Mouse (Mus musculus) kidney, embryonic 15.5 days (tissue): ENCODE measurements around the gene Bicd2. TPM values are rescaled to one million over a fixed set of nuclear protein-coding genes. Genes with fewer than 3 reads are reported as not detected.

ENCODE experiments used
- ATAC-seq: fragments of 200-750 bp; cut with Nextera tagmentation; replicated peaks from 2 replicates; pipeline ENCODE4 v1.8.0; 2017; ENCODE audit warnings: moderate TSS enrichment; ENCODE audit not compliant: low FRiP score
- H3K27ac ChIP-seq: fragments of 300-500 bp; sonication (generic); 2 replicates; pipeline ENCODE4 v1.5.1; 2015; ENCODE audit warnings: mild to moderate bottlenecking, inconsistent platforms
- H3K27me3 ChIP-seq: fragments of 300-500 bp; sonication (generic); 2 replicates; pipeline ENCODE4 v1.6.1; 2015; ENCODE audit warnings: inconsistent platforms
- H3K36me3 ChIP-seq: fragments of 300-500 bp; sonication (generic); 2 replicates; pipeline ENCODE4 v1.6.1; 2015; ENCODE audit warnings: inconsistent platforms
- H3K4me1 ChIP-seq: fragments of 300-500 bp; sonication (generic); 2 replicates; pipeline ENCODE4 v1.6.1; 2015; ENCODE audit warnings: inconsistent platforms
- H3K4me2 ChIP-seq: fragments of 300-500 bp; sonication (generic); 2 replicates; pipeline ENCODE4 v1.6.1; 2015; ENCODE audit warnings: moderate library complexity, mild to moderate bottlenecking, inconsistent platforms
- H3K4me3 ChIP-seq: fragments of 300-500 bp; sonication (generic); replicated peaks from 2 replicates; pipeline ENCODE4 v1.5.1; 2015; ENCODE audit warnings: mild to moderate bottlenecking, inconsistent platforms
- H3K9ac ChIP-seq: fragments of 300-500 bp; sonication (generic); 2 replicates; pipeline ENCODE4 v1.6.1; 2015; ENCODE audit warnings: mild to moderate bottlenecking, inconsistent platforms
- H3K9me3 ChIP-seq: fragments of 300-500 bp; sonication (generic); replicated peaks from 2 replicates; pipeline ENCODE4 v1.6.1; 2016; ENCODE audit warnings: inconsistent platforms
- WGBS: fragments of 180-500 bp; shearing (Covaris S2); methylation state at CpG from one replicate; pipeline ENCODE4 v1.1.7; 2015; ENCODE audit warnings: mixed read lengths; 5-methylcytosine and 5-hydroxymethylcytosine counted together
- polyA plus RNA-seq: library from polyadenylated mRNA; unstranded; fragments of >200 nt; fragmentation: Nextera tagmentation; extraction: Ambion mirVana; gene quantifications from 2 replicates; pipeline ENCODE4 v1.2.1, GENCODE M21; 2015

Bicd2 gene
- 25.0 and 26.5 TPM in 2 replicates for polyA plus RNA-seq

DNA sequence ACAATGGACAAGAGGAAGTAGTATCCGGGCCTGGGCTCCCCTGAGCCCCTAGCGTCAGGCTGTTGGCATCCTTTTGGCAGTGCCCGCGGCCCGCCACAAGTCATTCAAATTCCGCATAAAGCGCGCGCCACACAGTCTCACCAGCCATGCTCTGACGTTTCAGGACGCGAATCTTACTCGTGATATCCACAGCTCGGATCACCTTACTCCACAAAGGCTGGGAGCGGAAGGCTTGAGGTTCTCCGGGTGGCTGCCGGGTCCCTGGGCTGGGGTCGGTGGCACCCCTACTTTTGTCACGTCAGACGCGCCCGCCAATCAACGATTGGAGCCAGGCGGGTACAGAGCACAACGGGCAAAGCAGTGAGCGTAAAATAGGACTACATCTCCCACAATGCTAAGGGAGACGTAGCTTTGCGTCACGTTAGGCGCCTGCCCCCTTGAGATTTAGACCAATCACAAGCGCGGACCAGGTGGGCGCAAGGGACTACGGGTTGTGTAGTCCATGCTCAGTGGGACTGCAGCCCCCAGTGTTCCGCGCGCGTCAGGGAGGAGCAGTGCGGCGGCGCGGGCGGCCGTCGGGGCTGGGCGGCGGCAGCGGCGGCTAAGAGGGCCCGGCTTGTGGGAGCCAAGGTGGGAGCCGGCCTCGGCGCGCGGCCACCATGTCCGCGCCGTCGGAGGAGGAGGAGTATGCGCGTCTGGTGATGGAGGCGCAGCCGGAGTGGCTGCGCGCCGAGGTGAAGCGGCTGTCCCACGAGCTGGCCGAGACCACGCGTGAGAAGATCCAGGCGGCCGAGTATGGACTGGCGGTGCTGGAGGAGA, at the start of gene Bicd2:
TSS of gene Bicd2 (plus strand) at position 574 of the 819 bp plus-strand sequence.
- peak; percentile 99 for ATAC-seq
- Histone ChIP-seq H3K9me3 (no peaks in the 10 kb centered on the region), H3K4me1 (peaks cover 40% of the 10 kb centered on the region), H3K9ac (peak within 1 kb of the TSS; percentile 90), H3K27me3 (no peaks in the 10 kb centered on the region), H3K4me3 (peak within 1 kb of the TSS; percentile 85), H3K27ac (peak within 1 kb of the TSS; percentile 63), H3K4me2 (peak within 1 kb of the TSS; percentile 78), H3K36me3 (no peaks in the 10 kb centered on the region)
- under 1% methylated on average over 74 of the region's 74 CpGs for WGBS

DNA sequence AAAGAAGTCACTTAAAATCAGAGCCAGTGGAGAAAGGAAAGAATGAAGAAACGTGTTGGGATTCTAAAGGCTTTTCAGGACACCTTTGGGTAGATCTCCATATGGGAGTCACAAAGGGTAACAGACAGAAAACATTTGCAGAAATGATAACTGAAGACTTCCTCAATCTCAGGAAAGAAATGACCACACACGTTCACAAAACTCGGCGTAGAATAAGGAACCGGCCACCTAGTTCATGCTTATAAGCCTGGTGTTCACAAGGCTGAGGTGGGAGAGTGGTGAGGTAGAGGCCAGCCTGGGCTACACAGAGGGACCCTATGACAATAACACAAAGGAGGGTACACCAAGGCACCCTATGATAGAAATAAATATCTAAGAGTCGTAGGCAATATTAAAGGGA, 49.4 kb upstream of the Bicd2 start:
- no peaks in the 10 kb centered on the region for H3K27me3 ChIP-seq
- H3K9ac ChIP-seq, result no peak overlapping the region
- no peaks in the 10 kb centered on the region for H3K36me3 ChIP-seq
- H3K4me1 ChIP-seq, result no peaks in the 10 kb centered on the region
- no peak overlapping the region for H3K4me3 ChIP-seq
- H3K27ac ChIP-seq, result no peak overlapping the region
- ATAC-seq, result no peak
- no peak overlapping the region for H3K4me2 ChIP-seq
- no peaks in the 10 kb centered on the region for H3K9me3 ChIP-seq
- 87% methylated on average over 6 of the region's 6 CpGs for WGBS

- no peak for ATAC-seq
- Histone ChIP-seq H3K27ac (no peak overlapping the region), H3K27me3 (no peaks in the 10 kb centered on the region), H3K36me3 (no peaks in the 10 kb centered on the region), H3K4me1 (peaks cover 5% of the 10 kb centered on the region), H3K9me3 (no peaks in the 10 kb centered on the region), H3K4me2 (no peak overlapping the region), H3K9ac (no peak overlapping the region), H3K4me3 (no peak overlapping the region)
- WGBS, result 74% methylated on average over 9 of the region's 9 CpGs
Observed at GRCm38 (mm10) chr13:49294108-49294507, 47.3 kb upstream of the Bicd2 start.

DNA sequence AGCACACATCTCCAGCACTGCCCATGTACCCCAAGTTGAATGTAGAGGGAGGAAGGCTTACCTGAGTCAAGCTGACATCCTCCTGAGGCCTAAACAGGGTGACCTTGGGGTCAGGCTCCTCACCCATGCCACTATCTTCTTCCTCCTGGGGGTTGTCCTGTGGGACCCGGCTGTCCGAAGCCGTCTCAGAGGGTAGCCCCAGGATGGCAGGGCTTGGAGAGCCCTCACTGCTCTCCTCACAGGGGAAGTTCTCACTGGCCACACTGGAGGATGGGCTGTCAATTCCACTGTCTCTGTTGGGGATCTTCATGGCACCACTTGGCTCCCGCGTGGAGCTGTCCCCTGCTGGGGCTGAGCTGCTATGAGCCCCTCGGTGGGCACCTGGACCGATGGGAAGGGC, 45.1 kb upstream of the Bicd2 start:
- Histone ChIP-seq H3K36me3 (no peaks in the 10 kb centered on the region), H3K4me1 (peaks cover 10% of the 10 kb centered on the region), H3K9me3 (no peaks in the 10 kb centered on the region), H3K4me2 (no peak overlapping the region), H3K27me3 (no peaks in the 10 kb centered on the region), H3K4me3 (no peak overlapping the region), H3K9ac (no peak overlapping the region), H3K27ac (no peak overlapping the region)
- 86% methylated on average over 7 of the region's 7 CpGs for WGBS
- ATAC-seq, result no peak

GRCm38 (mm10) chr13:49298514-49299381, 42.6 kb upstream of the Bicd2 start:
- H3K4me1 ChIP-seq, result peaks cover 10% of the 10 kb centered on the region
- H3K9ac ChIP-seq, result no peak overlapping the region
- ATAC-seq, result peak; percentile 62
- H3K4me3 ChIP-seq, result no peak overlapping the region
- H3K4me2 ChIP-seq, result peak overlapping the region; percentile 20; the same call in 1 of the 2 replicates
- H3K9me3 ChIP-seq, result no peaks in the 10 kb centered on the region
- H3K27me3 ChIP-seq, result no peaks in the 10 kb centered on the region
- peak overlapping the region; percentile 82 for H3K27ac ChIP-seq
- WGBS, result 59% methylated on average over 14 of the region's 14 CpGs
- H3K36me3 ChIP-seq, result no peaks in the 10 kb centered on the region

- H3K4me3 ChIP-seq, result no peak overlapping the region
- no peaks in the 10 kb centered on the region for H3K36me3 ChIP-seq
- no peak overlapping the region for H3K9ac ChIP-seq
- 82% methylated on average over 1 of the region's 1 CpGs for WGBS
- H3K4me2 ChIP-seq, result no peak overlapping the region
- no peaks in the 10 kb centered on the region for H3K9me3 ChIP-seq
- peaks cover 10% of the 10 kb centered on the region for H3K4me1 ChIP-seq
- no peaks in the 10 kb centered on the region for H3K27me3 ChIP-seq
- no peak overlapping the region for H3K27ac ChIP-seq
- no peak for ATAC-seq
Observed at GRCm38 (mm10) chr13:49300771-49301170, 40.6 kb upstream of the Bicd2 start.

DNA sequence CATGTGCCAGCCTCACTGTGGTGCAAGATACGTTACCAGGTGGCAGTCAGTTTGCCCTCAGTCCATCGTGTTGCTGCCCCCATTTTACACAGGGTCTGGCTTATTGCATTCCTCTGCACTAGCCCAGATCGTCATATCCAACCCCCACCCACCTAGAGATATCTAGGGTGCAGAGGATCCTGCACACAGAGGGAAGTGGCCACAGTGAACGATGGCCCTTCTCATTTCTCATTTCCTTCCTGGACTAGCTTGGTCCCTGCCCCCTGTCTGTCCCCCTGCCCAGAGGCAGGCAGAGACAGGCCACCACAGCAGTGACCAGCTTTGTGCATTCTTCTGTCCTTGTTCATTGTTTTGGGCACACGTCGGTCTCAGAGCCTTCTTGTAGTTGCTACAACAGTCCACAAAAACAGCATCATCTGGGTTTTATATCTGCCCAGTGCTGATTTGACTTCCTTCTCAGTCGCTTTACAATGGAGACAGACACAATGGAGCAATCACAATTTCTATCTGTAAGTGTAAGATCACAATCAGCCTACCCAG, 34.5 kb upstream of the Bicd2 start:
- H3K27ac ChIP-seq, result peak overlapping the region; percentile 54
- H3K4me2 ChIP-seq, result no peak overlapping the region
- no peak for ATAC-seq
- no peak overlapping the region for H3K4me3 ChIP-seq
- H3K36me3 ChIP-seq, result no peaks in the 10 kb centered on the region
- no peaks in the 10 kb centered on the region for H3K27me3 ChIP-seq
- H3K9me3 ChIP-seq, result no peaks in the 10 kb centered on the region
- WGBS, result 64% methylated on average over 7 of the region's 7 CpGs
- H3K9ac ChIP-seq, result no peak overlapping the region
- H3K4me1 ChIP-seq, result peaks cover 9% of the 10 kb centered on the region

DNA sequence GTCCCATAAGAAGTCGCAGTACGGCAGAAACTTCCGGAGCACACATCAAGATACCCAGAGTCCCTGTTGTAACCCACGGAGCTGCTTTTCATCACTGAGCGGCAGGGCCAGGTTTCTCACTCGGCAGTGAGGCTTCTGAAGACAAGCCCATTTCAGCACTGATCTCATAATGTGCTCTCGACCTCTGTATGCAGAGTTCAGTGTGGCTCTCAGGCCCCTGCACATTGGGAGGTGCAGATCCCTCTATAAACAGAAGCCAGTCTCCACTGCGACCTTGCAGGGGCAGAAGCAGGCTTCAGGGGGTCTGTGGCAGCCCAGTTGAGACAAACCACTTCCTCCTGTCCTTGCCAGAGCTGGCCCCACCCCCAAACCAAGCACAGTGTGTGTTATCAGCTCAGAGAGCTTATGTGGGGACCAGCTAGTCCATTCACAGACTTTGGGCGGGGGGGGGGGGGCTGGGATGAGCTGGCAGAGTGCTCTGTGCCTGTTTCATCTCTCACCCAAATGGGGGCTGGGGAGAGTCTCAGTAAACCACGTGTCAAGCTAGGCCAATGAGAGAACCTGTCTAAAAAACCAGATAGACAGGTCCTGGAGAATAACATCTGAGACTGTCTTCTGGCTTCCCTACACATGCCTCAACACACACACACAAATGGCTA, 33.9 kb upstream of the Bicd2 start:
- peak; percentile 70; the same call in 1 of the 2 replicates for ATAC-seq
- Histone ChIP-seq H3K4me1 (peaks cover 9% of the 10 kb centered on the region), H3K27me3 (no peaks in the 10 kb centered on the region), H3K9ac (no peak overlapping the region), H3K4me3 (no peak overlapping the region), H3K27ac (peak overlapping the region; percentile 54), H3K36me3 (no peaks in the 10 kb centered on the region), H3K9me3 (no peaks in the 10 kb centered on the region), H3K4me2 (peak overlapping the region; percentile 21; the same call in 1 of the 2 replicates)
- 36% methylated on average over 10 of the region's 10 CpGs for WGBS

- Histone ChIP-seq H3K36me3 (no peaks in the 10 kb centered on the region), H3K9me3 (no peaks in the 10 kb centered on the region), H3K4me2 (no peak overlapping the region), H3K4me1 (peaks cover 9% of the 10 kb centered on the region), H3K27ac (no peak overlapping the region), H3K4me3 (no peak overlapping the region), H3K9ac (no peak overlapping the region), H3K27me3 (no peaks in the 10 kb centered on the region)
- WGBS, result 88% methylated on average over 4 of the region's 4 CpGs
- ATAC-seq, result no peak
Observed at GRCm38 (mm10) chr13:49308206-49308605, 33.2 kb upstream of the Bicd2 start.

- no peak overlapping the region for H3K9ac ChIP-seq
- no peak overlapping the region for H3K4me2 ChIP-seq
- ATAC-seq, result no peak
- H3K27me3 ChIP-seq, result no peaks in the 10 kb centered on the region
- H3K9me3 ChIP-seq, result no peaks in the 10 kb centered on the region
- 74% methylated on average over 16 of the region's 16 CpGs for WGBS
- no peak overlapping the region for H3K27ac ChIP-seq
- peaks cover 9% of the 10 kb centered on the region for H3K4me1 ChIP-seq
- H3K4me3 ChIP-seq, result no peak overlapping the region
- no peaks in the 10 kb centered on the region for H3K36me3 ChIP-seq
Observed at GRCm38 (mm10) chr13:49308861-49309403, 32.5 kb upstream of the Bicd2 start.

DNA sequence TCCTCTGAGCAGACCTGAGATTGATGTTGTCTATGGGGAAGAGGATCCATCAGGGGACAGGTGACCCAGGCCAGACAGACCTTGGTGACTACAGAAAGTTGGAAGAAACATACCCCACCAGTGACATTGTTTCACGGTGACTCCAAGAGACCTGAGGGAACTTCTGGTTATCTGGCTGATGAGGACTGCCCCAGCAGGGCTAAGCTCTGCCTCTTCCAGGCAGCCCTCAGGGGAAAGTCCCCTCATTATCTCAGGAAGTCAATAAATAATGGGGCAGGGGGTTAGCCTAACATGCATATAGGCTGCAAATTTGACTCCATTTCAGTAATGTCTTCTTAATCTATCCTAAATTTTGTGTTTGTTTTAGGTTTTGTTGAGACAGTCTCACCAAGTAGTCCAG, 31.9 kb upstream of the Bicd2 start:
- H3K9me3 ChIP-seq, result no peaks in the 10 kb centered on the region
- H3K27me3 ChIP-seq, result no peaks in the 10 kb centered on the region
- H3K4me2 ChIP-seq, result no peak overlapping the region
- no peak overlapping the region for H3K27ac ChIP-seq
- H3K4me3 ChIP-seq, result no peak overlapping the region
- H3K4me1 ChIP-seq, result peaks cover 9% of the 10 kb centered on the region
- ATAC-seq, result no peak
- no peaks in the 10 kb centered on the region for H3K36me3 ChIP-seq
- no peak overlapping the region for H3K9ac ChIP-seq
- 94% methylated on average over 1 of the region's 1 CpGs for WGBS
